Mouse (Mus musculus): ENCODE measurements at regions not wholly inside any gene's neighbourhood (a gene's known extent, or its start where the extent isn't known, plus 50 kb on each side); places are given as distances from the start of the nearest gene placed in this dataset.
A peak's percentile ranks its signal among the peaks of the same experiment; 100 is the strongest.

GRCm38 (mm10) chr2:21037607-21038006, 68.9 kb upstream of the Arhgap21 start:
- no peak overlapping the region for H3K4me3 ChIP-seq (ENCODE audit: low read depth, low read length)
- no peak for DNase-seq (ENCODE audit: low spot score)
- H3K9me3 ChIP-seq (replicated peaks; ENCODE audit: control insufficient read depth, low read length), result no peaks in the 10 kb centered on the region
- no peaks in the 10 kb centered on the region for H3K27me3 ChIP-seq (ENCODE audit: control insufficient read depth, insufficient read depth, low read length)
- no peak overlapping the region for H3K27ac ChIP-seq (replicated peaks; ENCODE audit: low read depth, low read length)
- no peak overlapping the region for H3K4me2 ChIP-seq (ENCODE audit: low read depth, low read length)
- 87% methylated on average over 3 of the region's 3 CpGs for WGBS
- H3K4me1 ChIP-seq (ENCODE audit: control insufficient read depth, insufficient read depth, low read length), result no peaks in the 10 kb centered on the region
- ATAC-seq (replicated peaks; ENCODE audit: insufficient number of reproducible peaks, low FRiP score, low TSS enrichment, low read depth), result no peak
- no peaks in the 10 kb centered on the region for H3K36me3 ChIP-seq (replicated peaks; ENCODE audit: control insufficient read depth, insufficient read depth, low read depth, low read length)
- no peak overlapping the region for H3K9ac ChIP-seq (replicated peaks; ENCODE audit: low read length)

- no peaks in the 10 kb centered on the region for H3K9me3 ChIP-seq (replicated peaks; ENCODE audit: control insufficient read depth, low read length)
- peak; percentile 17 for DNase-seq (ENCODE audit: low spot score)
- H3K27me3 ChIP-seq (ENCODE audit: control insufficient read depth, insufficient read depth, low read length), result no peaks in the 10 kb centered on the region
- no peak overlapping the region for H3K9ac ChIP-seq (replicated peaks; ENCODE audit: low read length)
- no peak overlapping the region for H3K4me3 ChIP-seq (ENCODE audit: low read depth, low read length)
- H3K27ac ChIP-seq (replicated peaks; ENCODE audit: low read depth, low read length), result no peak overlapping the region
- no peaks in the 10 kb centered on the region for H3K36me3 ChIP-seq (replicated peaks; ENCODE audit: control insufficient read depth, insufficient read depth, low read depth, low read length)
- 70% methylated on average over 8 of the region's 8 CpGs for WGBS
- H3K4me2 ChIP-seq (ENCODE audit: low read depth, low read length), result no peak overlapping the region
- no peak for ATAC-seq (replicated peaks; ENCODE audit: insufficient number of reproducible peaks, low FRiP score, low TSS enrichment, low read depth)
- H3K4me1 ChIP-seq (ENCODE audit: control insufficient read depth, insufficient read depth, low read length), result no peaks in the 10 kb centered on the region
Observed at GRCm38 (mm10) chr2:21037181-21037580, 68.5 kb upstream of the Arhgap21 start.

GRCm38 (mm10) chr2:21035884-21036648, 67.4 kb upstream of the Arhgap21 start:
- H3K36me3 ChIP-seq (replicated peaks; ENCODE audit: control insufficient read depth, insufficient read depth, low read depth, low read length), result no peaks in the 10 kb centered on the region
- H3K9me3 ChIP-seq (replicated peaks; ENCODE audit: control insufficient read depth, low read length), result no peaks in the 10 kb centered on the region
- ATAC-seq (replicated peaks; ENCODE audit: insufficient number of reproducible peaks, low FRiP score, low TSS enrichment, low read depth), result no peak
- H3K4me1 ChIP-seq (ENCODE audit: control insufficient read depth, insufficient read depth, low read length), result no peaks in the 10 kb centered on the region
- no peak for DNase-seq (ENCODE audit: low spot score)
- no peak overlapping the region for H3K27ac ChIP-seq (replicated peaks; ENCODE audit: low read depth, low read length)
- 78% methylated on average over 5 of the region's 5 CpGs for WGBS
- H3K4me3 ChIP-seq (ENCODE audit: low read depth, low read length), result no peak overlapping the region
- no peaks in the 10 kb centered on the region for H3K27me3 ChIP-seq (ENCODE audit: control insufficient read depth, insufficient read depth, low read length)
- no peak overlapping the region for H3K9ac ChIP-seq (replicated peaks; ENCODE audit: low read length)
- no peak overlapping the region for H3K4me2 ChIP-seq (ENCODE audit: low read depth, low read length)

DNA sequence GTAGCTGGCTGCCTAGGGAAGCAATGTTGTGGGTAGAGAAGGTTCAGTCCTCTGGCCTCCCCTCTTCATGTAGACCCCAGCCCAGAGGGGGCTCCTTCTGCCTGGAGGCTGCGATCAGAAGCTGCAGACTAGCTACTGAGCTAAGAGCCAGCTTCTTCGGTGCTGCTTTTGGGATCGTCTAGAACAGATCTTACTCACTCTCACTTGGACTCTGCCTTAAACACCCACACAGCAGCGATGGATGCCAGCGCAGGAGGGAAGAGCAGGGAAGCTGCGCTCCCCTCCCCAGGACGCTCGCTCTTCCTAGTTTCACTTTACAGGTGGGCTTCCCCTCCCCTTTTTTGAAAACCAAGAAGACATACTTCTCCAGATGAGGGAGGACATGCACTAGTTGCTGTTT, 66.0 kb upstream of the Arhgap21 start:
- Histone ChIP-seq H3K4me3 (ENCODE audit: low read depth, low read length) (no peak overlapping the region), H3K4me1 (ENCODE audit: control insufficient read depth, insufficient read depth, low read length) (no peaks in the 10 kb centered on the region), H3K27me3 (ENCODE audit: control insufficient read depth, insufficient read depth, low read length) (no peaks in the 10 kb centered on the region), H3K27ac (replicated peaks; ENCODE audit: low read depth, low read length) (no peak overlapping the region), H3K9ac (replicated peaks; ENCODE audit: low read length) (no peak overlapping the region), H3K9me3 (replicated peaks; ENCODE audit: control insufficient read depth, low read length) (no peaks in the 10 kb centered on the region), H3K4me2 (ENCODE audit: low read depth, low read length) (no peak overlapping the region), H3K36me3 (replicated peaks; ENCODE audit: control insufficient read depth, insufficient read depth, low read depth, low read length) (no peaks in the 10 kb centered on the region)
- DNase-seq (ENCODE audit: low spot score), result no peak
- ATAC-seq (replicated peaks; ENCODE audit: insufficient number of reproducible peaks, low FRiP score, low TSS enrichment, low read depth), result no peak
- WGBS, result 26% methylated on average over 8 of the region's 8 CpGs

GRCm38 (mm10) chr2:21030650-21031049, 62.0 kb upstream of the Arhgap21 start:
- Histone ChIP-seq H3K27me3 (ENCODE audit: control insufficient read depth, insufficient read depth, low read length) (no peaks in the 10 kb centered on the region), H3K4me1 (ENCODE audit: control insufficient read depth, insufficient read depth, low read length) (no peaks in the 10 kb centered on the region), H3K36me3 (replicated peaks; ENCODE audit: control insufficient read depth, insufficient read depth, low read depth, low read length) (no peaks in the 10 kb centered on the region), H3K4me3 (ENCODE audit: low read depth, low read length) (no peak overlapping the region), H3K9ac (replicated peaks; ENCODE audit: low read length) (no peak overlapping the region), H3K4me2 (ENCODE audit: low read depth, low read length) (no peak overlapping the region), H3K9me3 (replicated peaks; ENCODE audit: control insufficient read depth, low read length) (no peaks in the 10 kb centered on the region), H3K27ac (replicated peaks; ENCODE audit: low read depth, low read length) (no peak overlapping the region)
- peak; percentile 28 for DNase-seq (ENCODE audit: low spot score)
- WGBS, result 56% methylated on average over 4 of the region's 4 CpGs
- ATAC-seq (replicated peaks; ENCODE audit: insufficient number of reproducible peaks, low FRiP score, low TSS enrichment, low read depth), result no peak

GRCm38 (mm10) chr2:21029391-21030010, 60.8 kb upstream of the Arhgap21 start:
- no peaks in the 10 kb centered on the region for H3K36me3 ChIP-seq (replicated peaks; ENCODE audit: control insufficient read depth, insufficient read depth, low read depth, low read length)
- no peak overlapping the region for H3K27ac ChIP-seq (replicated peaks; ENCODE audit: low read depth, low read length)
- no peaks in the 10 kb centered on the region for H3K4me1 ChIP-seq (ENCODE audit: control insufficient read depth, insufficient read depth, low read length)
- ATAC-seq (replicated peaks; ENCODE audit: insufficient number of reproducible peaks, low FRiP score, low TSS enrichment, low read depth) (no peak), DNase-seq (ENCODE audit: low spot score) (no peak)
- no peaks in the 10 kb centered on the region for H3K27me3 ChIP-seq (ENCODE audit: control insufficient read depth, insufficient read depth, low read length)
- no peak overlapping the region for H3K4me2 ChIP-seq (ENCODE audit: low read depth, low read length)
- H3K4me3 ChIP-seq (ENCODE audit: low read depth, low read length), result no peak overlapping the region
- no peaks in the 10 kb centered on the region for H3K9me3 ChIP-seq (replicated peaks; ENCODE audit: control insufficient read depth, low read length)
- 89% methylated on average over 5 of the region's 5 CpGs for WGBS
- no peak overlapping the region for H3K9ac ChIP-seq (replicated peaks; ENCODE audit: low read length)

DNA sequence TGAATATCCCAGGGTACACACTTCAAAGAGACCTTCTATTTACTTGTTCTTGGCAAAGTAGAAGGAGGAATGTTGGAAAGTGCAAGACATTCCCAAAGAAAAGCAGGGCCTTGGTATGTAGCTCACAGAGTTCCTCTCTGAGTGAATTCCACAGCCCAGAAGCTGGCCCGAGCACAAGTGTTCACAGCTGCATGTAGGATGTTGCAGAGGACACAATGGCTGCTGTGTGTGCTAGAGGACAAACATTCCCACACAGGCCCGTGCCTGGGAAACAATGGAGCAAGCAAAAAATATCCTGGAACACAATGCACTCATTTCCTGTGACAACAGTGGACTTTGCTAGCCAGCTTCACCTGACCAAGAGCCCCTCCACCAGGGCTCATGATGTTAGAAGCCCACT, 59.9 kb upstream of the Arhgap21 start:
- 15% methylated on average over 2 of the region's 2 CpGs for WGBS
- H3K4me1 ChIP-seq (ENCODE audit: control insufficient read depth, insufficient read depth, low read length), result no peaks in the 10 kb centered on the region
- no peak for ATAC-seq (replicated peaks; ENCODE audit: insufficient number of reproducible peaks, low FRiP score, low TSS enrichment, low read depth)
- H3K9ac ChIP-seq (replicated peaks; ENCODE audit: low read length), result no peak overlapping the region
- no peaks in the 10 kb centered on the region for H3K27me3 ChIP-seq (ENCODE audit: control insufficient read depth, insufficient read depth, low read length)
- DNase-seq (ENCODE audit: low spot score), result no peak
- no peak overlapping the region for H3K4me3 ChIP-seq (ENCODE audit: low read depth, low read length)
- H3K36me3 ChIP-seq (replicated peaks; ENCODE audit: control insufficient read depth, insufficient read depth, low read depth, low read length), result no peaks in the 10 kb centered on the region
- H3K4me2 ChIP-seq (ENCODE audit: low read depth, low read length), result no peak overlapping the region
- H3K9me3 ChIP-seq (replicated peaks; ENCODE audit: control insufficient read depth, low read length), result no peaks in the 10 kb centered on the region
- no peak overlapping the region for H3K27ac ChIP-seq (replicated peaks; ENCODE audit: low read depth, low read length)

- H3K9me3 ChIP-seq (replicated peaks; ENCODE audit: control insufficient read depth, low read length), result no peaks in the 10 kb centered on the region
Observed at GRCm38 (mm10) chr2:21018535-21018934, 49.9 kb upstream of the Arhgap21 start.

More at GRCm38 (mm10) chr2:21018535-21018934, 49.9 kb upstream of the Arhgap21 start:
- no peak overlapping the region for H3K27ac ChIP-seq (replicated peaks; ENCODE audit: low read depth, low read length)
- no peak for DNase-seq (ENCODE audit: low spot score)
- H3K4me3 ChIP-seq (ENCODE audit: low read depth, low read length), result no peak overlapping the region
- 76% methylated on average over 1 of the region's 1 CpGs for WGBS
- H3K4me1 ChIP-seq (ENCODE audit: control insufficient read depth, insufficient read depth, low read length), result no peaks in the 10 kb centered on the region
- H3K36me3 ChIP-seq (replicated peaks; ENCODE audit: control insufficient read depth, insufficient read depth, low read depth, low read length), result no peaks in the 10 kb centered on the region
- no peak for ATAC-seq (replicated peaks; ENCODE audit: insufficient number of reproducible peaks, low FRiP score, low TSS enrichment, low read depth)
- no peaks in the 10 kb centered on the region for H3K27me3 ChIP-seq (ENCODE audit: control insufficient read depth, insufficient read depth, low read length)
- no peak overlapping the region for H3K9ac ChIP-seq (replicated peaks; ENCODE audit: low read length)
- no peak overlapping the region for H3K4me2 ChIP-seq (ENCODE audit: low read depth, low read length)

Data from embryonic facial prominence, embryonic 11.5 days (tissue).